Comparison of ENCODE assay signal across 27 mouse cellular contexts in the genomic region with DNA sequence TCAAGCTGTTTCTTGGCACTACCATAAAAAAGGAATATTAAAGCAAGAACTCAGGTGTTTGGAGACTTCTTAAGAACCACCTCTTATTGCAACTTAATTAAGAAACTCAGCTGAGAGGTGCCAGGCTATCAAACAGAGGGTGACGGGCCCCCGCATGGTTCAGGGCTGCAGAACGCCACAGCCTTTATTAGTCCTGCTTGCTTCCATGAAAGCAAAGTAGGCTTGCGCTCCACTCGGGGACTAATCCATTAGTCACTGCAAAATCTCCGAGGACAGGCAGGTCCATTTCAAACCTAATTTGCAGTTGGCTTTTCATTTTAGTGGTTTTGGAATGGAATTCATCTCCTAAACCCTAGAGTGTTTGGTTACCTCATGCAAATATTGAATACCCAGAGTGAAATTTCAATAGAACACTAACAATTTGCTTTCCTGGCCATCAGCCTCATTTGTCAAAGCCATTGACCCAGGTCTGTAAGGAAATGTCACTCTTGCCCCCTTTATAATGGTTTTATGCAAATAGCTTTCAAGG.
DNase-seq lines count a peak whose midpoint lies in the region; ATAC-seq and TF ChIP-seq lines count a peak whose summit lies in the region.
"Had no signal": no experiment of that assay in that cellular context is flagged by ENCODE, and none has a peak within 500 bp of the region (broad histone marks: within the 10 kb centered on the region; RNA-seq: fewer than 3 reads in every experiment).

No protein-coding gene starts in this region.

- peaks cover 6% of the 10 kb centered on the region; the same call in 1 of the 2 replicates for H3K27me3 ChIP-seq in forebrain, embryonic 14.5 days (replicated peaks; ENCODE audit: control insufficient read depth, insufficient read depth, low read length)
- H3K27me3 ChIP-seq in forebrain, embryonic 10.5 days (ENCODE audit: poor library complexity, severe bottlenecking): peaks cover 69% of the 10 kb centered on the region
- H3K27me3 ChIP-seq in midbrain, embryonic 12.5 days: peaks cover 48% of the 10 kb centered on the region
- no peaks in the 10 kb centered on the region for H3K27me3 ChIP-seq in midbrain, postnatal 0 days (ENCODE audit: insufficient read depth, low read length)
- peaks cover 23% of the 10 kb centered on the region for H3K27me3 ChIP-seq in hindbrain, embryonic 13.5 days
- H3K27me3 ChIP-seq: heart, embryonic 13.5 days; intestine, embryonic 15.5 days; limb, embryonic 13.5 days had no signal

- no peaks in the 10 kb centered on the region for H3K36me3 ChIP-seq in forebrain, embryonic 14.5 days (ENCODE audit: control insufficient read depth, insufficient read depth, low read length)
- no peaks in the 10 kb centered on the region for H3K36me3 ChIP-seq in forebrain, embryonic 10.5 days (replicated peaks)
- no peaks in the 10 kb centered on the region for H3K36me3 ChIP-seq in midbrain, embryonic 12.5 days
- H3K36me3 ChIP-seq in midbrain, postnatal 0 days (ENCODE audit: insufficient read depth, low read length): no peaks in the 10 kb centered on the region
- no peaks in the 10 kb centered on the region for H3K36me3 ChIP-seq in hindbrain, embryonic 13.5 days
- H3K36me3 ChIP-seq: forebrain, embryonic 12.5 days; heart, embryonic 13.5 days; intestine, embryonic 15.5 days; limb, embryonic 13.5 days; lung, embryonic 15.5 days had no signal

- H3K4me3 ChIP-seq in forebrain, embryonic 14.5 days (ENCODE audit: low read depth, low read length): no peak overlapping the region
- no peak overlapping the region for H3K4me3 ChIP-seq in forebrain, embryonic 10.5 days
- no peak overlapping the region for H3K4me3 ChIP-seq in midbrain, embryonic 12.5 days
- H3K4me3 ChIP-seq in midbrain, postnatal 0 days (ENCODE audit: low read depth, low read length): no peak overlapping the region
- H3K4me3 ChIP-seq in hindbrain, embryonic 13.5 days: no peak overlapping the region
- H3K4me3 ChIP-seq: forebrain, embryonic 12.5 days; heart, embryonic 13.5 days; intestine, embryonic 15.5 days; layer of hippocampus, adult 2 months; left cerebral cortex, adult 2 months; limb, embryonic 13.5 days; lung, embryonic 15.5 days had no signal

- WGBS in forebrain, embryonic 14.5 days: 7% methylated on average over 6 of the region's 6 CpGs
- WGBS in forebrain, embryonic 10.5 days: 53% methylated on average over 6 of the region's 6 CpGs
- WGBS in midbrain, embryonic 12.5 days: 23% methylated on average over 6 of the region's 6 CpGs
- WGBS in midbrain, postnatal 0 days: 20% methylated on average over 6 of the region's 6 CpGs
- WGBS in hindbrain, embryonic 13.5 days: 25% methylated on average over 6 of the region's 6 CpGs

- no peak overlapping the region for H3K4me2 ChIP-seq in forebrain, embryonic 14.5 days (ENCODE audit: low read length)
- H3K4me2 ChIP-seq in midbrain, embryonic 12.5 days (replicated peaks): no peak overlapping the region
- H3K4me2 ChIP-seq in midbrain, postnatal 0 days (ENCODE audit: low read depth, low read length, poor library complexity, severe bottlenecking): no peak overlapping the region
- H3K4me2 ChIP-seq in hindbrain, embryonic 13.5 days: no peak overlapping the region
- H3K4me2 ChIP-seq: forebrain, embryonic 12.5 days; heart, embryonic 13.5 days; intestine, embryonic 15.5 days; limb, embryonic 13.5 days; liver, embryonic 11.5 days; lung, embryonic 15.5 days had no signal

- peak; percentile 68 for DNase-seq in forebrain, embryonic 14.5 days (ENCODE audit: low spot score)
- DNase-seq in forebrain, embryonic 10.5 days (ENCODE audit: extremely low spot score, low spot score): no peak
- no peak for DNase-seq in midbrain, postnatal 0 days (ENCODE audit: low spot score)
- peak; percentile 64 for DNase-seq in Muller cell, postnatal 12 days (ENCODE audit: inconsistent ontology term)
- no peak for DNase-seq in left cerebral cortex, postnatal 4 days
- DNase-seq: adrenal gland, adult 2 months; cerebellum, adult 8-10 months; cerebellum, postnatal 25 days; heart, postnatal 10 days; kidney, adult 2 months; kidney, postnatal 36 days; right cerebral cortex, adult 18-20 months; thymus, adult 2 months; thymus, postnatal 36 days had no signal

- ATAC-seq in forebrain, embryonic 14.5 days: no peak
- peak; percentile 82; the same call in 1 of the 2 replicates for ATAC-seq in midbrain, embryonic 12.5 days (ENCODE audit: low FRiP score, low read depth)
- no peak for ATAC-seq in midbrain, postnatal 0 days (ENCODE audit: low FRiP score)
- no peak for ATAC-seq in hindbrain, embryonic 13.5 days (ENCODE audit: low FRiP score)
- no peak for ATAC-seq in erythroid progenitor cell, adult 5-6 weeks (replicated peaks; ENCODE audit: low FRiP score, poor library complexity, severe bottlenecking)
- ATAC-seq: activated CD4-positive, CD25-positive, alpha-beta regulatory T cell, adult 4 months; CD4-positive, CD25-positive, alpha-beta regulatory T cell, adult 4 months; intestine, embryonic 15.5 days had no signal

- H3K4me1 ChIP-seq in forebrain, embryonic 14.5 days (ENCODE audit: control insufficient read depth, insufficient read depth, low read length): peaks cover 8% of the 10 kb centered on the region; the same call in 1 of the 2 replicates
- H3K4me1 ChIP-seq in forebrain, embryonic 10.5 days: peaks cover 67% of the 10 kb centered on the region
- H3K4me1 ChIP-seq in midbrain, embryonic 12.5 days: peaks cover 43% of the 10 kb centered on the region
- H3K4me1 ChIP-seq in midbrain, postnatal 0 days (ENCODE audit: insufficient read depth, low read length): peaks cover 3% of the 10 kb centered on the region
- peaks cover 57% of the 10 kb centered on the region for H3K4me1 ChIP-seq in hindbrain, embryonic 13.5 days (replicated peaks)

- intact Hi-C loops in left cerebral cortex, postnatal 4 days (cut with DNase I): no loop called here

- TF ChIP-seq CTCF in midbrain, postnatal 0 days (IDR thresholded peaks at IDR 0.05): no peak

- H3K9me3 ChIP-seq in forebrain, embryonic 14.5 days (replicated peaks; ENCODE audit: control insufficient read depth, low read length): no peaks in the 10 kb centered on the region
- H3K9me3 ChIP-seq in forebrain, embryonic 10.5 days: no peaks in the 10 kb centered on the region
- H3K9me3 ChIP-seq in midbrain, embryonic 12.5 days: no peaks in the 10 kb centered on the region
- no peaks in the 10 kb centered on the region for H3K9me3 ChIP-seq in midbrain, postnatal 0 days (ENCODE audit: low read length)
- no peaks in the 10 kb centered on the region for H3K9me3 ChIP-seq in hindbrain, embryonic 13.5 days
- H3K9me3 ChIP-seq: forebrain, embryonic 12.5 days; heart, embryonic 13.5 days; intestine, embryonic 15.5 days; limb, embryonic 13.5 days; lung, embryonic 15.5 days had no signal

- H3K9ac ChIP-seq in forebrain, embryonic 14.5 days (ENCODE audit: low read length): no peak overlapping the region
- no peak overlapping the region for H3K9ac ChIP-seq in midbrain, embryonic 12.5 days (replicated peaks)
- no peak overlapping the region for H3K9ac ChIP-seq in midbrain, postnatal 0 days (replicated peaks; ENCODE audit: low read length, poor library complexity, severe bottlenecking)
- no peak overlapping the region for H3K9ac ChIP-seq in hindbrain, embryonic 13.5 days
- H3K9ac ChIP-seq: forebrain, embryonic 12.5 days; heart, embryonic 13.5 days; intestine, embryonic 15.5 days; limb, embryonic 13.5 days; lung, embryonic 15.5 days had no signal

- no peak overlapping the region for H3K27ac ChIP-seq in forebrain, embryonic 14.5 days (ENCODE audit: low read depth, low read length)
- no peak overlapping the region for H3K27ac ChIP-seq in forebrain, embryonic 10.5 days
- no peak overlapping the region for H3K27ac ChIP-seq in midbrain, embryonic 12.5 days (replicated peaks)
- no peak overlapping the region for H3K27ac ChIP-seq in midbrain, postnatal 0 days (ENCODE audit: low read depth, low read length)
- peak overlapping the region; percentile 68 for H3K27ac ChIP-seq in hindbrain, embryonic 13.5 days
- H3K27ac ChIP-seq: forebrain, embryonic 12.5 days; heart, embryonic 13.5 days; intestine, embryonic 15.5 days; layer of hippocampus, adult 2 months; left cerebral cortex, adult 2 months; limb, embryonic 13.5 days; lung, embryonic 15.5 days had no signal

Comparison
In these comparisons a context has a peak if more than half of its experiments do, and no peak if none do; other contexts are left out.
1. DNase-seq: peak in forebrain, embryonic 14.5 days (single experiment) and Muller cell, postnatal 12 days (single experiment); none in forebrain, embryonic 10.5 days (single experiment), midbrain, postnatal 0 days (single experiment) and left cerebral cortex, postnatal 4 days (single experiment).